Mouse (Mus musculus): ENCODE results near the gene Traf7.

Gene Traf7

DNA sequence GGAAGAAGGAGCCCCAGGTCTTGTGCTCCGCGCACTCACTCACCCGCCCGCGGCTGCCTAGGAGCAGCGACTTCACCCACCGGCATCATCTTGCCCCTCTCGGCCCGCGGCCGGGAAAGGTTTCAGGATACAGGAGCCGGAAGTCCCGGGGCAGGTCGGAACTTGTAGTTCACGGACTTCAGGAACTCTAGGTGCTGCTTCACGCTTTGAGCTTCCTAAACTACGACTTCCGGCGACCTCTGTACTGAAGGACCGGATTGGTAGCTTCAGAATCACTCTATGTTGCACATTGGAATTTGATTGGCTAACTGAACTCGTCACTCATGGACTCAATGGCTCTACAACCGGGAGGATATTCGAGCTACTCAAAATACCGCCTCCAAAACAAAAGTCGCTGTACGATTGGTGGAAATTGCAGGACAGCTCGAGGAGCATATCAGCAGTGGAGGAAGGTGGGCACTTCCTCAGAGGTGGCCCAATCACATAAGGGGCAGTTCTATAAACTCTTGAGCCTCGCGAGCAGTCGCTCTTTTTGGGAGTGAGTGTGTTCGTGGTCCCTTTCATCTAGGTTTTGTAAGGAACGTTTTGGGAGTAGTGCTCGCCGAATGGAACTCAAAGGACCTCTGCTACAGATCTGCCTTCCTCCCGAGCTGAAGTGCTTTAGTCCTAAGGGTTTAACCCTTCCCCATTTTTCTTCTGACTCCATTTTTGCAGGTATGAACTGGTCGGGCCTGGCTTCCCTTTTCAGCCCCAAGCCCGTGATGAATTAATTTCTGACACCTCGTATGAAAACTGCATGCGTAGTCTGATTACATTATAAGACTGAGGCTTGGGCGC lies at the start of gene Traf7:
TSS of gene Traf7 (minus strand) at position 216 of the 837 bp plus-strand sequence.
- DNase-seq, result peak; percentile 89 to 93

GRCm38 (mm10) chr17:24573811-24574210 lies 46.1 kb upstream of the Traf7 start:
- DNase-seq, result no peak

- no peak for DNase-seq
Observed at GRCm38 (mm10) chr17:24572651-24573245, 45.0 kb upstream of the Traf7 start.

DNA sequence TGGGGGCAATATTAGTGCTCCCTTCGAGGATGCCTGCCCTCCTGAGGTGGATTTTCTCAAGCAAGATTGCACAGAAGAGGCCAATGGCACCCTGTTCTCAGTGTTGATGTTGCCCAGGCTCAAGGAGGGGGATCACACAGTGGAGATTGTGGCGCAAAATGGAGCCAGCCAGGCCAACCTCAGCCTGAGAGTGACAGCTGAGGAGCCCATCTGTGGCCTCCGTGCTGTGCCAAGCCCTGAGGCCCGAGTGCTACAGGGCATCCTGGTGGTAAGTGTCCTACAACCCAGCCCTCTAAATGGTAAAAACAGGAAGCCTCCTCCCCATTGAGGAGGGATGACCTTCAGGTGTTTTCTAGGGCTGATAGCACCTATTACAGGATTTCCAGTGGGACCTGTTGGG lies 42.1 kb upstream of the Traf7 start:
- peak; percentile 45 to 60 for DNase-seq

- DNase-seq, result peak; percentile 37 to 52
Observed at GRCm38 (mm10) chr17:24567034-24567779, 39.5 kb upstream of the Traf7 start.

DNA sequence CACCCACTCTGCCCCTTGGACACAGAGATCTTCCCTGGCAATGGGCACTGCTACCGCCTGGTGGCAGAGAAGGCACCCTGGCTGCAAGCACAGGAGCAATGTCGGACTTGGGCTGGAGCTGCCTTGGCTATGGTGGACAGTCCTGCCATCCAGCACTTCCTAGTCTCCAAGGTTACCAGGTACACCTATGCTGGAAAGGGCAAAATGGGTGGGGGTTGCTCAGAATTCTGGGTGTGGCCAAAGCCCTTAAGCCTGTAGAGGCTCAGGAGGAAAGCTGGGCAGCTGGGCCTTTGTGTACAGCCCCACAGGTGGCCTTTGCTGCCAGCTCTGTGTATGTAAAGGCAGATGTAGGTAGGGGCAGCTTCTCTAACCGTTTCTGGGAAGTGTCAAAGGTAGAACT lies 38.1 kb upstream of the Traf7 start:
- DNase-seq, result peak in 1 of 2 experiments; percentile 11

- DNase-seq, result peak in 1 of 2 experiments; percentile 20
Observed at GRCm38 (mm10) chr17:24565092-24565491, 37.4 kb upstream of the Traf7 start.

DNA sequence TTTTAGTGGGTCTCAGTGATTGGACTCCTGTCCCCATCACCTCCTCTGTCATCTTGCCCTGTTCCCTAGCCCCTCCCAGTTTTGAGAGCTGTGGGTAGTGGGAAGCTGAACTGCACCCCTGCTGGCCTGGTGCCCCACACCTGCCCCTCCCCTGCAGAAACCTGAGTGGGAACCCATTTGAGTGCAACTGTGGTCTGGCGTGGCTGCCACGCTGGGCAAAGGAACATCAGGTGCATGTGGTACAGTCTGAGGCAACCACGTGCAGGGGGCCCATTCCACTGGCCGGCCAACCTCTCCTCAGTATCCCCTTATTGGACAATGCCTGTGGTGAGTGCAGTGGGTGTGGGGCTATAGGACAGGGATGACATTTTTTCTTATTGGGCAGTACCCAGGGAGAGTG lies 36.7 kb upstream of the Traf7 start:
- DNase-seq, result peak in 1 of 2 experiments; percentile 11

GRCm38 (mm10) chr17:24563638-24564037 lies 35.9 kb upstream of the Traf7 start:
- DNase-seq, result no peak

- DNase-seq, result no peak
Observed at GRCm38 (mm10) chr17:24561592-24561991, 33.9 kb upstream of the Traf7 start.

GRCm38 (mm10) chr17:24560301-24561028 lies 32.7 kb upstream of the Traf7 start:
- DNase-seq, result peak; percentile 72 to 79

- DNase-seq, result peak in 1 of 2 experiments; percentile 29
Observed at GRCm38 (mm10) chr17:24559146-24559545, 31.4 kb upstream of the Traf7 start.

DNA sequence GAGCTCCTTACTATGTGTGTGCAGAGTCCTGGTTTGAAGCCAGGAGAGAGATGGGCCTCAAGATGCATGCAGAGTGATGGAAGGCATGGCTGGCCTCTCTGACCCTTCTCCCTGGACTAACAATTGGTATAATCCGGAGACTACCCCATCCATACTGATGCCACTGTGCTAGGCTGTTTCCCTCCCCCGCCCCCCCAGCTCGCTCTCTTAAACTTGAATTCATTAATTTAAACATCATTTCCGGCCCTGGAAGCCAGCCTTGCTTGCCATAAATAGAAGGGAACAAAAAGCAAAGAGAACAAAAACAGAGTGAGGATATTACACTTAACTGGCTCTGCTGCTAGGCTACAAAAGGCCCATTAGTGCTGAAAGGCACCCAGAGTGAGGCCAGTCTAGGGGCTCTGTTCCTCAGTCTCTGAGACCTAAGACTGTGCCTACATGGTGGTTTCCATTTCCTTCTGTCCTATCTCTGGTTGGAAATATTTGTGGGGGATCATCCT lies 30.9 kb upstream of the Traf7 start:
- peak in 1 of 2 experiments; percentile 13 for DNase-seq

DNA sequence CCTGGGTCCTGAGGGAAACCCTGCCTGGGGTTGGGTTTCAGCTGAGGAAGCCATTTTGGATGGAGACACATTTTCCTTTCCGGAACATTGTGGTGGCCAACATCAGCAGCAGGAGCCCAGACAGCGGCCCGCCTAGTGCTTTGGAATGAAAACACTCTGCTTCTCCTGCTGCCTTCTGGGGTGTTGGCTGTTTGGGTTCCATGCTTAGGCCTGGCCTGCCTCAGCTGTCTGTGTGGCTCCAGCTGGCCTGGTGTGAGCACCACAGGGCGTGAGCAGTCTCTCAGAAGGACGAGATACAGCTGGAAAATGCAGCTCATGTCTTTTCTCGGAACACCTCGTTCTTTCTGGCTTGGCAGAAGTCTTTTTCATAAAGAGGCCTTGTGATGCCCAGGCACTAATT lies 29.4 kb upstream of the Traf7 start:
- peak in 1 of 2 experiments; percentile 18 for DNase-seq

DNA sequence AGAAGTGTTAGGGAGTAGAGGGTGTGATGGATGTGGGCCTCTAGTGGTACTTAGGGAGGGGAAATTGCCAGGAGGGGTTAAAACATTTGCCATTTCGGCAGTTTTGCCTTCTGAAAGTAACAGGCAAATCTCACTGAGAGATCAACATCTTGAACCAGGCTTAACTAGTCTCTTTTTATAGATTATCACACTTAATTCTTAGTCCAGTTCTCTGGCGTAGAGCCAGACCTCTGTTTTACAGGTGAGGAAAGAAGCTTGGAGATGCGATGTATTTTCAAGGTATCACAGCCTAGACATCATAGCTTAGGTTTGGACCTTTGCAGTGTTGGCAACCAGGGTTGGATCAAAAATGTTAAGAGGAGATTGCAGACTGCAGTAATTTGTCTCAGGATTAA lies 23.3 kb upstream of the Traf7 start:
- DNase-seq, result peak in 1 of 2 experiments; percentile 30

DNA sequence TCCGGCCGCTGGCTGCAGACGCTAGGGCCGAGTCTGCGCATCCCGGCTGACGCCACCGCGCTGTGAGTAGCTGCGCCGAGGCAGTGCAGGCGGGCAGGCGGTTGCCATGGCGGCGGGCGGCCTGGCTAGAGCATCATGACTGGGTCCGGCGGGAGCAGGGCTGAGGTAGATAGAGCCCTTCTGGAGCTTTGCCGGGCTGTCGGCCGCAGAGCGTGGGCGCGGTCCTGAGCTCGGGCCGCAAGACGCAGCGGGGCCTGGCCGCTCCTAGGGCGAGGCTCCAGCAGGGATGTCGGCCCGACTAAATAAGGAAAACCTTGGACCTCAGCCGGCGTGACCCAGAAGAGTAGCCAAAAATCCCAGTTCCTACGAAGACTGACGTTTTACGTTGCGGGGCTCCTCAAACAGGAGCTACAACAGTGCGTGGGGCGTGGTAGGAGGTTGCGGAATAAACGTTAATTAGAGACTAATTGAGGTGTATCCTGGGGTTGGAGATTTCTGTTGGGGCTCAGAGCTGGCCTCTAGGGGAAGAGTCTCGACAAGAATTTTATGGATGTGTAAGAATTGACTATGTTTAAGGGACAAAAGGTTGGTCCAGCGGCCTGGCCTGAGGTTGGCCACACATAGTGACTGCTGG lies 22.8 kb upstream of the Traf7 start:
- DNase-seq, result peak; percentile 88

GRCm38 (mm10) chr17:24549618-24550415 lies 22.1 kb upstream of the Traf7 start, which contains the start of gene Pkd1:
TSS of gene Pkd1 (plus strand) at chr17:24549834.
- peak; percentile 98 to 99 for DNase-seq

DNA sequence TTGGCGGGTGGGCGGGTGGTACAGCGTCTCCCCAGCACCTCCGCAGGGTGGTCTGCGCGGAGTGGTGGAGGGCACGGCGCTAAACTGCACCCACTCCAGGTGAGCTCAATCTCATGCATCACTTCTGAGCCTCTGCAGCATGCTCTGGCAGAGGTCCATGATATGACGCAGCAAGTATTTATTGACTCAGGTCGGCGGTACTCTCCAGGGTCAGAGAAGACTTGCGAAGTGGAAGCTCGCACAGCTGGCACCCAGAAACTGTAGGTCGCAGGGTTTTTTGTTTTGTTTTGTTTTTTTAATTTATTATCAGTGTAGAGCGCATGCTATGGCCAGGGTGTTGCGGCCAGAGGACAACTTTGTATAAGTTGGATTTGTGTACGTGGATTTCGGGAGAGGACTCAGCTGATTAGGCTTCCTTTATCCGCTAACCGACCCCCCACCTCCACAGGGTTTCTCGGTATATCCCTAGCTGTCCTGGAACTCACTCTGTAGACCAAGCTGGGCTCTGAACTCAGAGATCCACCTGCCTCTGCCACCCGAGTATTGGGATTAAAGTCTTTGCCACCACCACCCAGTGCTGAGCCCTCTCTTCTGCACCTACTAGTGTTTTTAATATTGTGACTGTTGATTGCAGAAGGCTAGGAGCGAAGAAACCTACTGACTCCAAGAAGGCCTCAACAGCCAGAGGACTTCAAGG lies 21.3 kb upstream of the Traf7 start:
- peak; percentile 74 to 80 for DNase-seq

- no peak for DNase-seq
Observed at GRCm38 (mm10) chr17:24548435-24548834, 20.7 kb upstream of the Traf7 start.

GRCm38 (mm10) chr17:24546234-24546633 lies 18.5 kb upstream of the Traf7 start:
- no peak for DNase-seq
